Mouse (Mus musculus): ENCODE results near the gene Pitpnc1.

DNA sequence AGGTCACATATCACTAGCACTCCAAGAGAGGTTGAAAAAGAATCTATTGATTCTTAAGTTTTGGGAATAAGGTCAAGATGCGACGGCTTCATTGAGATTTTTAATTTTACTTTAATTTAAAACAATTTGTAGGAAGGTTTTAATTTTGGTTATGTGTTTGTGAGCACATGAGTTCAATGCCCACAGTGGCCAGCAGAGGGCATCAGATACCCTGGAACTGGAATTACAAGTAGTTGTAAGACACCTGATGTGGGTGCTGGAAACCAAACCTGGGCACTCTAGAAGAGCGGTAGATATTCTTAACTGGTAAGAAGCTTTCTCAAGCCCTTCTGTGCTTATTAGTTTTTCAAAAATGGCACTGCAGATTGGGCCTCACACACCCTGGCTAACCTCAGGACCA is 203.0 kb downstream of the Pitpnc1 start:
- no peak for TF ChIP-seq CTCF (IDR thresholded peaks at IDR 0.05; ENCODE audit: low read depth)
- no peak for TF ChIP-seq EP300 (IDR thresholded peaks at IDR 0.05; ENCODE audit: low read depth)
